Comparison of ENCODE assay signal across 9 mouse cellular contexts in the genomic region with DNA sequence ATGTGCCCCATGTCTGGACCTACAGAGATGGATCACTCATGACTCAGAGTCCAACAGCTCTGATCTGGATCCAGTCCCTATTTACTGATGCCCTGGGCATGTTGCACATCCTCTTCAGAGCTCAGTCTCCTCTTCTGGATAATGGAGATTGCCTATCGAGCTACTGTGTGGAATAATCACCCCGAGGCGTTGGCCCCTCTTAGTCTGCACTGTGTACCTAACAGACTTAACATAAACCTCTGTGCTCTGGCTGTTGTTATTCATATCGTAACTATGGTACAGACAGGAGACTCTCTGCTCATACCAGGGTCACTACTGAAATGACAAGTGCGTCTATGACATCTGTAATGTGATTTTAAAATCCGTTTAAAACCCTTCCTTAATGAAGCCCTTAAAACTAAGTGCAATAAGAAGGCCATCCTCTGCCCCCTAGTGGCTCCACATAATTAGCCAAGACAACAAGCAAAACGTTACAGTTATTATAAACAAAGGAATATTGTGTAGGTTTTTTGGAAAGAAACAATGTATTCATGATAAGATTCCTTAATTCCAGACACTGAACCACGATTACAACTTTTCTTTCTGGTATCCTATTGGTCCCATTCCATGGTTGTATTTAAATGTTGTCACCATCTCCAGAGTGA. TPM values are rescaled to one million over a fixed set of nuclear protein-coding genes. Genes with fewer than 3 reads are reported as not detected.
DNase-seq lines count a peak whose midpoint lies in the region; ATAC-seq and TF ChIP-seq lines count a peak whose summit lies in the region.
"Had no signal": no experiment of that assay in that cellular context is flagged by ENCODE, and none has a peak within 500 bp of the region (broad histone marks: within the 10 kb centered on the region; RNA-seq: fewer than 3 reads in every experiment).

No protein-coding gene starts in this region.

- no peaks in the 10 kb centered on the region for H3K27me3 ChIP-seq in hindbrain, embryonic 14.5 days (ENCODE audit: control insufficient read depth, insufficient read depth, low read length)
- H3K27me3 ChIP-seq in liver, postnatal 0 days (ENCODE audit: insufficient read depth, low read length), result no peaks in the 10 kb centered on the region
- H3K27me3 ChIP-seq: liver, embryonic 15.5 days; stomach, embryonic 15.5 days had no signal

- TF ChIP-seq EP300 in liver, postnatal 0 days (IDR thresholded peaks at IDR 0.05; ENCODE audit: low read depth), result no peak

- H3K4me2 ChIP-seq in hindbrain, embryonic 14.5 days (replicated peaks), result 0 out of 2 replicates have a peak overlapping the region, but pooled peaks have one; percentile 9
- no peak overlapping the region for H3K4me2 ChIP-seq in liver, postnatal 0 days (ENCODE audit: low read depth, low read length)
- H3K4me2 ChIP-seq: liver, embryonic 15.5 days; stomach, embryonic 15.5 days had no signal

- H3K27ac ChIP-seq in hindbrain, embryonic 14.5 days, result peak overlapping the region; percentile 7; the same call in 1 of the 2 replicates
- H3K27ac ChIP-seq in liver, postnatal 0 days (ENCODE audit: low read depth), result no peak overlapping the region
- H3K27ac ChIP-seq: liver, embryonic 15.5 days; stomach, embryonic 15.5 days had no signal

- TF ChIP-seq CTCF in liver, postnatal 0 days (IDR thresholded peaks at IDR 0.05; ENCODE audit: low read depth), result peak; percentile 76

- no peaks in the 10 kb centered on the region for H3K9me3 ChIP-seq in hindbrain, embryonic 14.5 days (ENCODE audit: control insufficient read depth, low read length)
- no peaks in the 10 kb centered on the region for H3K9me3 ChIP-seq in liver, postnatal 0 days (ENCODE audit: low read length)
- H3K9me3 ChIP-seq: liver, embryonic 15.5 days; stomach, embryonic 15.5 days had no signal

- no peak overlapping the region for H3K4me3 ChIP-seq in hindbrain, embryonic 14.5 days (replicated peaks; ENCODE audit: low read length)
- H3K4me3 ChIP-seq in liver, postnatal 0 days (ENCODE audit: low read depth, low read length), result no peak overlapping the region
- H3K4me3 ChIP-seq: liver, embryonic 15.5 days; stomach, embryonic 15.5 days had no signal

- H3K36me3 ChIP-seq in hindbrain, embryonic 14.5 days (replicated peaks; ENCODE audit: control insufficient read depth, insufficient read depth), result no peaks in the 10 kb centered on the region
- H3K36me3 ChIP-seq in liver, postnatal 0 days (replicated peaks; ENCODE audit: insufficient read depth, low read length), result no peaks in the 10 kb centered on the region
- H3K36me3 ChIP-seq: liver, embryonic 15.5 days; stomach, embryonic 15.5 days had no signal

- peak; percentile 72 for ATAC-seq in common myeloid progenitor, adult 5-6 weeks (replicated peaks; ENCODE audit: low read depth, poor library complexity, severe bottlenecking)
- no peak; the same call in 1 of the 2 replicates for ATAC-seq in hindbrain, embryonic 14.5 days (ENCODE audit: low FRiP score)
- no peak for ATAC-seq in liver, postnatal 0 days

- H3K9ac ChIP-seq in hindbrain, embryonic 14.5 days, result no peak overlapping the region
- no peak overlapping the region for H3K9ac ChIP-seq in liver, postnatal 0 days (replicated peaks)
- H3K9ac ChIP-seq: liver, embryonic 15.5 days; stomach, embryonic 15.5 days had no signal

- DNase-seq in right cerebral cortex, adult 18-20 months, result peak; percentile 46
- no peak for DNase-seq in right cerebral cortex, postnatal 36 days (ENCODE audit: low spot score in 2 of 2)
- DNase-seq in adipocyte (ENCODE audit: low spot score), result peak; percentile 70
- DNase-seq in hindbrain, embryonic 14.5 days (ENCODE audit: low spot score), result peak; percentile 81
- peak; percentile 45 for DNase-seq in liver, postnatal 0 days
- peak; percentile 51 to 74 for DNase-seq in right cerebral cortex, postnatal 10 days (ENCODE audit: low spot score in 2 of 2)

- 27% methylated on average over 8 of the region's 8 CpGs for WGBS in hindbrain, embryonic 14.5 days
- WGBS in liver, postnatal 0 days (ENCODE audit: insufficient replicate concordance), result 41% methylated on average over 8 of the region's 8 CpGs

- H3K4me1 ChIP-seq in hindbrain, embryonic 14.5 days (replicated peaks; ENCODE audit: control insufficient read depth, insufficient read depth, low read length), result 0 out of 2 replicates have a peak, but pooled peaks cover 5% of the 10 kb centered on the region
- H3K4me1 ChIP-seq in liver, postnatal 0 days (ENCODE audit: insufficient read depth), result no peaks in the 10 kb centered on the region
- H3K4me1 ChIP-seq: stomach, embryonic 15.5 days had no signal

RNA-seq across cellular contexts. Expression of a gene that starts 22.5 kb away (rescaled TPM):
- total RNA-seq in common myeloid progenitor, adult 5-6 weeks (2017), result 97.5 and 108 TPM in 2 replicates
- 108 and 117 TPM in 2 replicates for polyA plus RNA-seq in hindbrain, embryonic 14.5 days (2014; fragmentation: Nextera tagmentation; extraction: Ambion mirVana)
- 62.2 and 72.1 TPM in 2 replicates for polyA plus RNA-seq in liver, postnatal 0 days (2015; fragmentation: Nextera tagmentation; extraction: Ambion mirVana)

Comparison
In these comparisons a context has a peak if more than half of its experiments do, and no peak if none do; other contexts are left out.
1. DNase-seq: peak in right cerebral cortex, adult 18-20 months (single experiment), adipocyte (single experiment), hindbrain, embryonic 14.5 days (single experiment), liver, postnatal 0 days (single experiment) and right cerebral cortex, postnatal 10 days (2 of 2); none in right cerebral cortex, postnatal 36 days (0 of 2).